Mouse (Mus musculus) olfactory bulb, adult 2 months (tissue): ENCODE results near the gene Rab34. TPM values are rescaled to one million over a fixed set of nuclear protein-coding genes. Genes with fewer than 3 reads are reported as not detected.
A peak's percentile ranks its signal among the peaks of the same experiment; 100 is the strongest.
"Not testable (repeated sequence)": the region's sequence is repeated elsewhere in the genome, so short reads cannot be mapped to it uniquely, and the experiment has no call there.

Source experiments
- H3K27ac ChIP-seq: fragments of 200-500 bp; 2 replicates; pipeline ENCODE4 v1.5.1; 2012; ENCODE audit warnings: low read depth, low read length; ENCODE audit not compliant: insufficient read depth
- H3K4me1 ChIP-seq: fragments of 200-500 bp; 2 replicates; pipeline ENCODE4 v1.6.1; 2012; ENCODE audit warnings: low read length; ENCODE audit not compliant: control insufficient read depth, insufficient read depth
- H3K4me3 ChIP-seq: fragments of 200-500 bp; 2 replicates; pipeline ENCODE4 v1.5.1; 2012; ENCODE audit warnings: mild to moderate bottlenecking, low read depth, low read length, moderate library complexity; ENCODE audit not compliant: insufficient read depth
- CTCF ChIP-seq: fragments of 200-500 bp; IDR thresholded peaks from 2 replicates; pipeline ENCODE4 v1.5.1; 2012; ENCODE audit warnings: low read depth, mild to moderate bottlenecking, low read length, moderate library complexity; ENCODE audit not compliant: insufficient read depth
- POLR2A ChIP-seq: fragments of 200-500 bp; IDR thresholded peaks from 2 replicates; pipeline ENCODE4 v1.6.1; 2012; ENCODE audit warnings: mild to moderate bottlenecking, low read depth, low read length, moderate library complexity; ENCODE audit not compliant: insufficient read depth
- WGBS: fragments of 180-500 bp; shearing (Covaris S2); methylation state at CpG from one replicate; pipeline ENCODE4 v1.1.7; 2018; 5-methylcytosine and 5-hydroxymethylcytosine counted together
- polyA plus RNA-seq: library from polyadenylated mRNA; stranded (reverse); fragments of >200 nt; gene quantifications from 2 replicates; pipeline ENCODE4 v1.2.4, GENCODE M21; 2012; ENCODE audit warnings: low replicate concordance; ENCODE audit not compliant: missing spikeins, insufficient read depth, insufficient read length

Gene Rab34
- polyA plus RNA-seq, 1 experiment: not detected

- peaks cover 9% of the 10 kb centered on the region for H3K4me1 ChIP-seq
- H3K27ac ChIP-seq: peak within 1 kb of the TSS; percentile 79
- under 1% methylated on average over 38 of the region's 38 CpGs for WGBS
- H3K4me3 ChIP-seq: peak within 1 kb of the TSS; percentile 96
- TF ChIP-seq CTCF (no peak), POLR2A (peak; percentile 92)
Measured at GRCm38 (mm10) chr11:78182961-78183844, 5.0 kb upstream of the Rab34 start, which contains the start of gene Rpl23a. Rpl23a (minus strand) TSS chr11:78183584.

- TF ChIP-seq POLR2A (no peak), CTCF (no peak)
- H3K4me3 ChIP-seq: no peak overlapping the region
- WGBS: 43% methylated on average over 10 of the region's 10 CpGs
Measured at GRCm38 (mm10) chr11:78183884-78184514, 4.2 kb upstream of the Rab34 start.

DNA sequence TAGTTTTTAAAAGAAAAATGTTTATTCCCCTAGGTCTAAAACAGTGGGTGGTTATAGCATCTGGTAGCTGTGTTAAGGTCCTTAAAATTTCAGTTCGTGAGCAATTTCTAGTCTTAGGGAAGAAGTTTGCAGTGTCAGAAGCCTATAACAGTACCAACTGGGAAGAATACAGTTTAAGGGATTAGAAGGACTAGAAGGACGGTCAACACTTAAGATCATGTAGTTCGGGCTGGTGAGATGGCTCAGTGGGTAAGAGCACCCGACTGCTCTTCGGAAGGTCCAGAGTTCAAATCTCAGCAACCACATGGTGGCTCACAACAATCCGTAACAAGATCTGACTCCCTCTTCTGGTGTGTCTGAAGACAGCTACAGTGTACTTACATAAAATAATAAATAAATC lies 3.5 kb upstream of the Rab34 start:
- not testable (repeated sequence) for H3K4me1 ChIP-seq, H3K27ac ChIP-seq, H3K4me3 ChIP-seq
- 87% methylated on average over 6 of the region's 6 CpGs for WGBS

More at GRCm38 (mm10) chr11:78183884-78184514, 4.2 kb upstream of the Rab34 start:
- Histone ChIP-seq H3K4me1 (peaks cover 2% of the 10 kb centered on the region; the same call in 1 of the 2 replicates), H3K27ac (no peak overlapping the region)

GRCm38 (mm10) chr11:78189234-78190040 lies 1.2 kb downstream of the Rab34 start:
- TF ChIP-seq CTCF (no peak), POLR2A (no peak)
- WGBS: 1% methylated on average over 42 of the region's 42 CpGs
- peaks cover 9% of the 10 kb centered on the region for H3K4me1 ChIP-seq

DNA sequence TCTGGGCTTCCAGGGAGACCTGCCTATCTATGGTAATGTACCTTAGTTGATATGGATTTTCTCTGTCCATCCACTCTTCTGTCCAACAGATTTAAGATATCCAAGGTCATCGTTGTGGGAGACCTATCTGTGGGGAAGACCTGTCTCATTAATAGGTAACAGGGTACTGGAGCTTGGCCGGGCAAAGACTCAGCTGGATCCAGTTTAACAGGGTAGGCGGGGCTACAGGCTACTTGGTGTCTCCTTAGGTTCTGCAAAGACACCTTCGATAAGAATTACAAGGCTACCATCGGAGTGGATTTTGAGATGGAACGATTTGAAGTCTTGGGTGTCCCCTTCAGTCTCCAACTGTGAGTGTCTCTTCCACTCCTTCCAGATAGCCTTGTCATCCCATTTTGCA lies 1.8 kb downstream of the Rab34 start:
- Histone ChIP-seq H3K4me3 (peak overlapping the region; percentile 83; the same call in 1 of the 2 replicates), H3K4me1 (peaks cover 15% of the 10 kb centered on the region), H3K27ac (0 out of 2 replicates have a peak overlapping the region, but pooled peaks have one; percentile 73)
- WGBS: 72% methylated on average over 6 of the region's 6 CpGs
- TF ChIP-seq CTCF: no peak
- no peak for TF ChIP-seq POLR2A

More at GRCm38 (mm10) chr11:78189234-78190040, 1.2 kb downstream of the Rab34 start:
- H3K27ac ChIP-seq: peak overlapping the region; percentile 73
- peak overlapping the region; percentile 83 for H3K4me3 ChIP-seq

- Histone ChIP-seq H3K27ac (no peak within 1 kb of the TSS), H3K4me1 (peaks cover 19% of the 10 kb centered on the region), H3K4me3 (no peak within 1 kb of the TSS)
- 74% methylated on average over 1 of the region's 1 CpGs for WGBS
- no peak for TF ChIP-seq POLR2A
- no peak for TF ChIP-seq CTCF
Measured at GRCm38 (mm10) chr11:78193113-78193512, 4.9 kb downstream of the Rab34 start, which contains the start of gene Proca1. Proca1 (plus strand) TSS chr11:78193392.

DNA sequence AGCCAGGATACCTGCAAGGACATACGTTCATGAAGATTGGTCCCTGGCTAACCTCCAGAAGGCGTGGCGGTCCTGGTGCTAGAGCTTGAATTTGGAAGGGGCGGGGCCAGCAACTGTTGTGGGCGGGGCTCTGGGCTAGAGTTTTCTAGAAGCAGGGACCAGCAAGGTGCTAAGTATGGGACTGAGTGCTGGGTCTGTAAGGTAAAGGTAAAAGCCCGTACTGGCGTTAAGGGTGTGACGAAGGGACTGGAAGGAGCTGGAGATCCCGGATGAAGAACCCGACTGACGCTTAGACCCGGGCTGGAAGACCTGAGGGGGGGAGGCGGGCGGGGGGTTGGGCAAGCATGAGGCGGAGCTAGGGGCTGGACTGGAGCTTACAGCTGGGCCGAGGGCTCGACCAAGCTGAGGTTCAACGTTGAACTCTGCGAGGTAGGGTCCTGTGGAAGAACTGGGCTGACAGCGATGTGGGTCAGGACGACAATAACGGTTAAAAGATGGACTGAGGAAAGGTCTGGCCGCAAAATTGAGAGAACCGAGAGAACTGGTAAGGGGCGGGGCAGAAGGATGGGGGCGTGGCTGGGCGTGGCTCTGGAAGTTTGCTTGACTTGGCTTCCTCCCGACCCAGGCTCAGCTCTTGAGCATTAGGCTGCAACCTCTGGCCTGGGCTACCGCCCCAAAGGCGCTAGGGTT lies 6.3 kb downstream of the Rab34 start:
- 12% methylated on average over 30 of the region's 30 CpGs for WGBS
- TF ChIP-seq CTCF (no peak), POLR2A (no peak)
- 0 out of 2 replicates have a peak overlapping the region, but pooled peaks have one; percentile 36 for H3K27ac ChIP-seq
- H3K4me1 ChIP-seq: peaks cover 14% of the 10 kb centered on the region
- peak overlapping the region; percentile 45 for H3K4me3 ChIP-seq

GRCm38 (mm10) chr11:78195101-78195863 lies 7.1 kb downstream of the Rab34 start:
- H3K27ac ChIP-seq: no peak overlapping the region

More at GRCm38 (mm10) chr11:78195101-78195863, 7.1 kb downstream of the Rab34 start:
- WGBS: 63% methylated on average over 23 of the region's 23 CpGs
- TF ChIP-seq CTCF: no peak
- no peak for TF ChIP-seq POLR2A
- Histone ChIP-seq H3K4me3 (peak overlapping the region; percentile 45), H3K4me1 (peaks cover 12% of the 10 kb centered on the region; the same call in 1 of the 2 replicates)
